Comparison of ENCODE assay signal across 13 mouse cellular contexts in the genomic region with DNA sequence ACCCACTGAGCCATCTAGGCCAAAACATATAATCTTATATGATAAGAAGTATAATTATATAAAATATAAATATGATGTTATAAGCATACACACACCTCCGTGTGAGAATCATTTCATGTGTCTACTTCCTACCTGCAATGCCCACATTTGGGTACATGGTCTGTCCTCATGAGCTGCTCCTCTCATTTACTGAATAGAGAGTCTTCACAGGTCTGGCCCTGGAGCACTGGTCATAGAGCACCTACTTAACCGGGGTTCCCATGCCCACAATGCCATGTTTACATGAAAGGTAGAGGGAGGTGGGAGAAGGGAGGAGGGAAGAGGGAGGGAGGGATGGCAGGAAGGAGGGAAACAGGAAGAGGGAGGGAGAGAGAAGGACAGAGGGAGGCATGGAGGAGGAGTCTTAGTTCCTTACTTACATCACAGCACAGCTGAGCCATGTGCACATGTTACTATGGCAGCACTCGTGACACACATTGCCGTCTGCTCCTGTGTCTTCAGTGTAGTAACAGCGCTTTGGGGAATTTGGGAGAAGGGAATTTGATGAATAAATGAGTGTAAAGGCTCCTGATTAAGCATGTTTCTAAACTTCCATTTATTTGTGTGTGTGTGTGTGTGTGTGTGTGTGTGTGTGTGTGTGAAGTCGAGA.
A peak's percentile ranks its signal among the peaks of the same experiment; 100 is the strongest.
DNase-seq lines count a peak whose midpoint lies in the region; ATAC-seq lines count a peak whose summit lies in the region.
"Had no signal": no experiment of that assay in that cellular context is flagged by ENCODE, and none has a peak within 500 bp of the region (broad histone marks: within the 10 kb centered on the region; RNA-seq: fewer than 3 reads in every experiment).

No protein-coding gene starts in this region.

- peak overlapping the region; percentile 38 for H3K4me3 ChIP-seq in megakaryocyte, embryonic 14.5 days (replicated peaks)
- H3K4me3 ChIP-seq in forebrain, embryonic 16.5 days (replicated peaks; ENCODE audit: low read length): no peak overlapping the region
- H3K4me3 ChIP-seq in neural tube, embryonic 15.5 days (replicated peaks): no peak overlapping the region
- H3K4me3 ChIP-seq: heart, embryonic 13.5 days; liver, embryonic 15.5 days had no signal

- 71% methylated on average over 6 of the region's 6 CpGs for WGBS in forebrain, embryonic 16.5 days
- 64% methylated on average over 6 of the region's 6 CpGs for WGBS in neural tube, embryonic 15.5 days

- no peaks in the 10 kb centered on the region for H3K9me3 ChIP-seq in megakaryocyte, embryonic 14.5 days
- no peaks in the 10 kb centered on the region for H3K9me3 ChIP-seq in forebrain, embryonic 16.5 days (ENCODE audit: control insufficient read depth, low read length)
- no peaks in the 10 kb centered on the region for H3K9me3 ChIP-seq in neural tube, embryonic 15.5 days (replicated peaks)
- H3K9me3 ChIP-seq: liver, embryonic 15.5 days had no signal

- H3K4me2 ChIP-seq in forebrain, embryonic 16.5 days (ENCODE audit: low read length): no peak overlapping the region
- H3K4me2 ChIP-seq in neural tube, embryonic 15.5 days: no peak overlapping the region
- H3K4me2 ChIP-seq: heart, embryonic 13.5 days; liver, embryonic 15.5 days had no signal

- H3K27me3 ChIP-seq in megakaryocyte, embryonic 14.5 days (replicated peaks): no peaks in the 10 kb centered on the region
- no peaks in the 10 kb centered on the region for H3K27me3 ChIP-seq in forebrain, embryonic 16.5 days (replicated peaks; ENCODE audit: control insufficient read depth, insufficient read depth, low read length)
- no peaks in the 10 kb centered on the region for H3K27me3 ChIP-seq in neural tube, embryonic 15.5 days (replicated peaks)
- H3K27me3 ChIP-seq: heart, embryonic 13.5 days; liver, embryonic 15.5 days had no signal

- no peak overlapping the region for H3K9ac ChIP-seq in forebrain, embryonic 16.5 days (replicated peaks; ENCODE audit: low read depth, low read length)
- H3K9ac ChIP-seq in neural tube, embryonic 15.5 days (replicated peaks): no peak overlapping the region
- H3K9ac ChIP-seq: heart, embryonic 13.5 days; liver, embryonic 15.5 days had no signal

- no peak for ATAC-seq in megakaryocyte, adult 5-6 weeks (ENCODE audit: poor library complexity, severe bottlenecking)
- ATAC-seq in forebrain, embryonic 16.5 days: peak; percentile 91
- ATAC-seq in neural tube, embryonic 15.5 days (ENCODE audit: low FRiP score): peak; percentile 69; the same call in 1 of the 2 replicates

- peaks cover 7% of the 10 kb centered on the region for H3K4me1 ChIP-seq in megakaryocyte, embryonic 14.5 days
- peaks cover 13% of the 10 kb centered on the region for H3K4me1 ChIP-seq in forebrain, embryonic 16.5 days (replicated peaks; ENCODE audit: control insufficient read depth, insufficient read depth, low read length)
- peaks cover 15% of the 10 kb centered on the region for H3K4me1 ChIP-seq in neural tube, embryonic 15.5 days
- H3K4me1 ChIP-seq: liver, embryonic 15.5 days had no signal

- no peak overlapping the region for H3K27ac ChIP-seq in forebrain, embryonic 16.5 days (ENCODE audit: low read length)
- no peak overlapping the region for H3K27ac ChIP-seq in neural tube, embryonic 15.5 days (replicated peaks)
- H3K27ac ChIP-seq: heart, embryonic 13.5 days; liver, embryonic 15.5 days had no signal

- peak; percentile 5 for DNase-seq in adrenal gland, postnatal 10 days
- no peak for DNase-seq in adrenal gland, adult 18-20 months (ENCODE audit: low spot score in 2 of 2)
- no peak for DNase-seq in urinary bladder, postnatal 10 days (ENCODE audit: low spot score)
- no peak for DNase-seq in kidney, adult 8-10 months
- DNase-seq: cerebellum, adult 9-10 months; gastrocnemius, postnatal 10 days; kidney, postnatal 10 days had no signal

- no peaks in the 10 kb centered on the region for H3K36me3 ChIP-seq in megakaryocyte, embryonic 14.5 days (replicated peaks; ENCODE audit: low read length)
- H3K36me3 ChIP-seq in forebrain, embryonic 16.5 days (ENCODE audit: control insufficient read depth, insufficient read depth): no peaks in the 10 kb centered on the region
- no peaks in the 10 kb centered on the region for H3K36me3 ChIP-seq in neural tube, embryonic 15.5 days
- H3K36me3 ChIP-seq: heart, embryonic 13.5 days; liver, embryonic 15.5 days had no signal
